Mouse (Mus musculus) frontal cortex, postnatal 36 days (tissue): ENCODE results near the gene Gm3755.
"Not testable (repeated sequence)": the region's sequence is repeated elsewhere in the genome, so short reads cannot be mapped to it uniquely, and the experiment has no call there.

Source experiments
- DNase-seq, 2 experiments: peaks; one replicate each; pipeline ENCODE4 v3.0.0; 2022; ENCODE audit warnings: low spot score in 2 of 2

The Gm3755 gene

DNA sequence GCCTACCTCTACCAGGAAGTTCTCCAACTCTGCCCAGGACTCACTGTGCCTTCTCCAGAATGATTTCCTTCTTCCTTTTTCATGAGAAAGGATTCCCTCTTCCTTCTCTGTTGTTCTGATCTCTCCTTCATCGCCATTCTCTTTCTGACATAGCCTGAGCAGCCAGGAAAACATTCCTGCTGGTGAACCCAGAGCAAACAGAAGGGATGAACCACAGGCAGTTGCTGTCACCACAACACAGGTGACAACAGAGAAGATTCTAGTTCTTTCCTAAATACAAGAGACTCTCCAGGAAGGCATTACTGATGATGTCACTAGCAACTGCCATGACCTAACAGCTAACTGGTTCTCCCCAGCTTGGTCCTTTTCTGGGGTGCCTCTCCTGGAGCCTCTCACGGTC is at the start of gene Gm3755:
Gene Gm3755, minus strand, starts transcription at position 101 of the 400 bp plus-strand sequence.
- DNase-seq, result not testable (repeated sequence)

DNA sequence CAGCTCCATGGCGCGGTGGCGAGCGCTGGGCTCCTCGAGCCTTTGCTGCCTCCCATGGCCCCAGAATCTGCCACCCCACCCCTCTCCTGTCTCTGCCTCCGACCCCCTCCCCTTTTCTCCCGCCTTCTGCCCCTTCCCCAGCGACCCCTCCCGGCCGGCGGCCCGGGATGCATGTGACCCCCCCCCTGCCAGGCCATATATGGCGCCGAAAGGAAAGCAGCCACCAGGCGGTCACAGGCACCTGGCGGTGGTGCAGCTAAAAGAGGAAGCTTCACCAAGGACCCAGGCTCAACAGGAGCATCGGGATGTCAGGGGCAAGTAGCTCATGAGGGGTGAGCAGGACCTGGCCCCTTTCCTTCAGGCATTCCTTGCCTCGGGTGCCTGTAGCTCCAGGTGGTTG is 38.0 kb upstream of the Gm3755 start:
- DNase-seq, result not testable (repeated sequence)

DNA sequence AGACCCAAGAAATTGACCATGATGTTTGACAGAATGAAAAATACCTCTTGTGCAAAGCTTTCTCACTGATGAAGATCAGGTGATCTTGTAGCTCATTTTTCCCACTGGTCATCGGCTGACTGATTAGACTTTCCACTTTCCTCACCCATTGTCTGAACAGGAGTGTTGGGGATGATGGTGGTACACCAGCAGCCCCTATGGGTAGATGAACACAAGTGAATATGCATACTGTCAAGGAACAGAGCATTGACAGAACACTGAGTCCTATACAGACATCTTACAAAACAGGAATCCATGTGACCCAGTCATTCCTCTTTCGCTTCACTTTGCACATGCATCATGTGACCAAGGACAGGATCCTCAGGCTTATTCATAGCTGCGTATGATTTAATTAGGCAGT is 32.9 kb upstream of the Gm3755 start, which contains the start of gene Gm3752:
Gene Gm3752, minus strand, starts transcription at position 101 of the 400 bp plus-strand sequence.
- DNase-seq, result not testable (repeated sequence)

DNA sequence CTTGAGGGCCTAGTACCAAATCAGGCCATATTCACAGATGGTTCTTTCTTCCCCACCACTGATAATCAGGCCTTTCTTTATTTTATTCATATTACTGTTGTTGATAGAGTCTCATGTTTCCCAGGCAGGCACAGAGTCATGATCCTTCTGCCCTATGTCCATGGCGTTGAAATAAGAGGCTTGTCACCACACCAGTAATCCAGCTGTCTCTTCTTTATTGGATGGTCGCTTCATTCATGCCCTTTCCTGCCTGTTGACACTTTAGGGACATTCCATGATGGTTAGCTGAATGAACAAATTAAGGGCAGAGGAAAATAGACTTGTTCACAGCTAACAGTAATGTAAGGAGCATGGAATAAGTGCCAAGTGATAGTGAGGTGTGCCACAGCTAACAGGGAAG is 28.2 kb downstream of the Gm3755 start:
- not testable (repeated sequence) for DNase-seq
